Comparison of ENCODE assay signal across 13 mouse cellular contexts in the genomic region with DNA sequence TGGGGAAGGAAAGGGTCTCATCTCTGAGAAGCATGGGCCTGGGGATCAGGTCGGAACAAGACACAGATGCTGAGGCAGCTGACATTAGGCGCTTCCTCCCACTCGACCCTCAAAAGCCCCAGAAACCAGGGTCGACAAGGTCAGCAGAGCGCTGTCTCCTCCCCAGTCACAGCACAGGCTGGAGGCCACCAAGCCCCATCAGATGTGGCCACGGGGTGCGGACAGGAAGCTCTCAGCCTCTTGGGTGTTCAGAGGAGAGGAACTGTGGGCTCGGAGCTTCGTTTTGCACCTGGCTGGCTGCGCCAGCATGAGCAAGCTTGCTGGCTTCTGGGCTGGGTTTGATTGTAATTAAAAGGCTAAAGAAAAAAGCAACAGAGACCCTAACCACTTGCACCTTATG. TPM values are rescaled to one million over a fixed set of nuclear protein-coding genes. Genes with fewer than 3 reads are reported as not detected.
DNase-seq lines count a peak whose midpoint lies in the region; ATAC-seq and TF ChIP-seq lines count a peak whose summit lies in the region.
"Had no signal": no experiment of that assay in that cellular context is flagged by ENCODE, and none has a peak within 500 bp of the region (broad histone marks: within the 10 kb centered on the region; RNA-seq: fewer than 3 reads in every experiment).

No protein-coding gene starts in this region.

- H3K4me1 ChIP-seq in lung, embryonic 14.5 days (ENCODE audit: insufficient read depth): peaks cover 17% of the 10 kb centered on the region
- peaks cover 37% of the 10 kb centered on the region for H3K4me1 ChIP-seq in lung, adult 2 months (ENCODE audit: control insufficient read depth, insufficient read depth, low read length)
- H3K4me1 ChIP-seq in intestine, embryonic 15.5 days (replicated peaks): peaks cover 27% of the 10 kb centered on the region
- H3K4me1 ChIP-seq in small intestine, adult 2 months (ENCODE audit: control insufficient read depth, insufficient read depth, insufficient read length, low read length): peaks cover 33% of the 10 kb centered on the region

- no peak for TF ChIP-seq CTCF in lung, embryonic 14.5 days (IDR thresholded peaks at IDR 0.05; ENCODE audit: low read depth)
- no peak for TF ChIP-seq CTCF in lung, adult 2 months (IDR thresholded peaks at IDR 0.05; ENCODE audit: insufficient read depth, low read length)
- no peak for TF ChIP-seq CTCF in small intestine, adult 2 months (IDR thresholded peaks at IDR 0.05; ENCODE audit: extremely low read depth, insufficient read length, insufficient replicate concordance, low read depth, low read length)

- 41% methylated on average over 10 of the region's 10 CpGs for WGBS in lung, embryonic 14.5 days
- 49% methylated on average over 10 of the region's 10 CpGs for WGBS in lung, adult 2 months
- WGBS in intestine, embryonic 15.5 days: 47% methylated on average over 10 of the region's 10 CpGs
- 71% methylated on average over 10 of the region's 10 CpGs for WGBS in small intestine, adult 2 months

- no peaks in the 10 kb centered on the region for H3K9me3 ChIP-seq in lung, embryonic 14.5 days (ENCODE audit: low read depth, low read length)
- H3K9me3 ChIP-seq in intestine, embryonic 15.5 days: no peaks in the 10 kb centered on the region
- H3K9me3 ChIP-seq: embryonic facial prominence, embryonic 12.5 days; hindbrain, embryonic 15.5 days had no signal

- H3K36me3 ChIP-seq in lung, embryonic 14.5 days (ENCODE audit: insufficient read depth): peaks cover 33% of the 10 kb centered on the region; the same call in 1 of the 2 replicates
- no peaks in the 10 kb centered on the region for H3K36me3 ChIP-seq in intestine, embryonic 15.5 days
- H3K36me3 ChIP-seq in small intestine, adult 2 months (ENCODE audit: control insufficient read depth, insufficient read depth, low read length): no peaks in the 10 kb centered on the region
- H3K36me3 ChIP-seq: hindbrain, embryonic 15.5 days had no signal

- no peak for TF ChIP-seq POLR2A in lung, adult 2 months (IDR thresholded peaks at IDR 0.05; ENCODE audit: borderline replicate concordance, extremely low read depth, low read depth, low read length)
- TF ChIP-seq POLR2A in small intestine, adult 2 months (IDR thresholded peaks at IDR 0.05; ENCODE audit: low read depth, low read length): no peak

- no peak overlapping the region for H3K9ac ChIP-seq in lung, embryonic 14.5 days
- H3K9ac ChIP-seq in intestine, embryonic 15.5 days: no peak overlapping the region
- H3K9ac ChIP-seq: embryonic facial prominence, embryonic 12.5 days; hindbrain, embryonic 15.5 days had no signal

- H3K27ac ChIP-seq in lung, embryonic 14.5 days (ENCODE audit: low read depth): peak overlapping the region; percentile 58; the same call in 1 of the 2 replicates
- H3K27ac ChIP-seq in intestine, embryonic 15.5 days: peak overlapping the region; percentile 19; the same call in 1 of the 2 replicates
- H3K27ac ChIP-seq in small intestine, adult 2 months (ENCODE audit: insufficient read depth, low read depth, low read length): peak overlapping the region; percentile 72
- H3K27ac ChIP-seq: embryonic facial prominence, embryonic 12.5 days; hindbrain, embryonic 15.5 days had no signal

- no peak overlapping the region for H3K4me3 ChIP-seq in lung, embryonic 14.5 days (ENCODE audit: low read depth, low read length)
- no peak overlapping the region for H3K4me3 ChIP-seq in lung, adult 2 months (replicated peaks; ENCODE audit: extremely low read depth, low read depth, low read length)
- no peak overlapping the region for H3K4me3 ChIP-seq in intestine, embryonic 15.5 days (replicated peaks)
- H3K4me3 ChIP-seq in small intestine, adult 2 months (ENCODE audit: low read depth, low read length): no peak overlapping the region
- H3K4me3 ChIP-seq: embryonic facial prominence, embryonic 12.5 days; hindbrain, embryonic 15.5 days had no signal

- no peaks in the 10 kb centered on the region for H3K27me3 ChIP-seq in lung, embryonic 14.5 days (ENCODE audit: insufficient read depth, low read length)
- no peaks in the 10 kb centered on the region for H3K27me3 ChIP-seq in intestine, embryonic 15.5 days (replicated peaks)
- no peaks in the 10 kb centered on the region for H3K27me3 ChIP-seq in small intestine, adult 2 months (ENCODE audit: control insufficient read depth, insufficient read depth, low read length)
- H3K27me3 ChIP-seq: hindbrain, embryonic 15.5 days; Patski had no signal

- DNase-seq in CD4-positive, CD25-positive, alpha-beta regulatory T cell, adult 2 months (ENCODE audit: low read depth, low spot score): peak; percentile 43
- no peak for DNase-seq in lung, embryonic 14.5 days
- DNase-seq in lung, adult 2 months: no peak
- DNase-seq in retina, postnatal 1 day: no peak
- DNase-seq in urinary bladder, adult 2 months (ENCODE audit: low spot score): no peak
- DNase-seq: adrenal gland, postnatal 36 days; right cerebral cortex, postnatal 4 days had no signal

- no peak overlapping the region for H3K4me2 ChIP-seq in lung, embryonic 14.5 days
- H3K4me2 ChIP-seq in intestine, embryonic 15.5 days (replicated peaks): no peak overlapping the region
- H3K4me2 ChIP-seq: embryonic facial prominence, embryonic 12.5 days; hindbrain, embryonic 15.5 days had no signal

- ATAC-seq in CD4-positive, CD25-positive, alpha-beta regulatory T cell, adult 4 months: no peak
- ATAC-seq in lung, embryonic 14.5 days (ENCODE audit: insufficient read depth): no peak
- no peak for ATAC-seq in intestine, embryonic 15.5 days
- ATAC-seq: Patski had no signal

RNA-seq across cellular contexts. Expression of a gene that starts 13.5 kb away (rescaled TPM):
- 10 to 100 TPM; 26.1 to 42.4 TPM for polyA plus RNA-seq in CD4-positive, CD25-positive, alpha-beta regulatory T cell, adult 4 months (2017; shearing (Covaris generic))
- 21.2 and 22.2 TPM in 2 replicates for polyA plus RNA-seq in lung, embryonic 14.5 days (2014; fragmentation: Nextera tagmentation; extraction: Ambion mirVana)
- polyA plus RNA-seq in lung, adult 2 months (2012; rRNA removed): 23.3 and 30.6 TPM in 2 replicates
- polyA plus RNA-seq in intestine, embryonic 15.5 days (2015; fragmentation: Nextera tagmentation; extraction: Ambion mirVana): 15.9 and 18.6 TPM in 2 replicates
- polyA plus RNA-seq in small intestine, adult 2 months (2012; rRNA removed): 10.8 and 11.2 TPM in 2 replicates
- 17.9 and 21.4 TPM in 2 replicates for polyA plus RNA-seq in urinary bladder, adult 2 months (2012; rRNA removed)

RNA-seq across cellular contexts. Expression of a gene that starts 50.3 kb away (rescaled TPM):
- polyA plus RNA-seq in CD4-positive, CD25-positive, alpha-beta regulatory T cell, adult 4 months (2017; shearing (Covaris generic)): 1 to 10 TPM; 1.0 to 1.4 TPM
- polyA plus RNA-seq in lung, embryonic 14.5 days (2014; fragmentation: Nextera tagmentation; extraction: Ambion mirVana): 3.3 and 4.3 TPM in 2 replicates
- 14.5 and 15.7 TPM in 2 replicates for polyA plus RNA-seq in lung, adult 2 months (2012; rRNA removed)
- 3.0 TPM in 2 replicates for polyA plus RNA-seq in intestine, embryonic 15.5 days (2015; fragmentation: Nextera tagmentation; extraction: Ambion mirVana)
- 2.8 and 3.7 TPM in 2 replicates for polyA plus RNA-seq in small intestine, adult 2 months (2012; rRNA removed)
- 7.3 and 12.7 TPM in 2 replicates for polyA plus RNA-seq in urinary bladder, adult 2 months (2012; rRNA removed)

Comparison
In these comparisons a context has a peak if more than half of its experiments do, and no peak if none do; other contexts are left out.
1. H3K27ac ChIP-seq: peak in every context shown above with its lines; median percentile 72 in small intestine, adult 2 months; 58 in lung, embryonic 14.5 days; 19 in intestine, embryonic 15.5 days.